Mouse (Mus musculus): ENCODE results near the gene Tpte.

DNA sequence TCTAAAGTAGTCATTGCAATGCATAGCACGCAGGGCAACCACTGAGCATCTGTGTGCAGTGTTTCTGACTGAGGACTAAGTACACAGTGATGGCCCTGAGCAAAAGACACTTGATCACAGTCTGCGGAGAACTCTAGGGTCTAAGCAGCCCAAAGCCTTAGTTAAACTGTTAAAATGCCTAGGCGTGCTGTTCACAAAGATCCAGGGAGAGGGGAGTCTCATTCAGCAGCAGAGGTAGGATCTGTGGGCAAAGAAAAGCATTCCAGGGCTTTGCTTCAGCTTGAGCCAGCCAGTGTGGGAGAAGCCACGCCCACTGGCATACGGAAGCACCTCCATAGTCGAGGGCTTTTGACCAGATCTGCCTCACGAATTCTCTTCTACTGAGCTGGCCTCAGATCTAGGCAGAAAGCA, 19.7 kb downstream of the Tpte start:
- TF ChIP-seq CTCF (conservative IDR thresholded peaks at IDR 0.05; ENCODE audit: insufficient read depth, insufficient read length, low read depth, low read length), result no peak
- TF ChIP-seq POLR2A (IDR thresholded peaks at IDR 0.05; ENCODE audit: low read depth, low read length), result no peak
